Mouse (Mus musculus): ENCODE results near the gene Galt. TPM values are rescaled to one million over a fixed set of nuclear protein-coding genes. Genes with fewer than 3 reads are reported as not detected.

Galt gene
- total and polyA plus RNA-seq, 2 experiments from 2014 or later: 69.8 to 95.0 TPM

DNA sequence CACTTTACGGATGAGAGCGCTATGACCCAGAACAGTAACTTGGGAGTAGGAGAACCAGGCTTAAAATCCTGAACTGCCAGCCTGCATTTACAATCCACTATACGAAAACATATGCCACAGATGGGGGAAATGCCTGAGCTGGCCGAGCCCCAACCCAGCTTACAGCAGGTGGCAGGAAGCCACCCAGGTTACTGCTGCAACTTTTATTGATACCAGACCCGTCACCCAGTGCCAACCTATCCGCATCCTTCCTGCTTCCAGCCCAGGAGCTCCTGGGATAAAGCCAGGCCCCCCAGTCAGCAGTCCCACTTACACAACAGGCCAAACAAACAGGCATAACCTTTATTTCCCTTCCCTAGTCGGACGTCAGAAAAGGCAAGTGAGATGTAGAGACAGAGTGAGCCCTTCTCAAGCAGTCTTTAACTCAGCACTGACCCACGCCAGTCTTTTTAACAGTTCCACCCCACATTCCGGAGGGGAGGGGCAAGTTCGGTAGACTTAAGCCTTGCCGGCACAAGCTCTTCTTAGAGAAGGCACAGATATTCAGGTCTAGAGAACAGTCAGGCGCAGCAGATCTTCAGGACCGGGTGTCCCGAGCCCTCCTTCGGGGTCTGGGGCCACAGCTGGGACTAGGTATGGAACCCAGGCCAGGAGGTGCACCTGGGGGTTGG is 43.2 kb upstream of the Galt start:
- H3K36me3 ChIP-seq (replicated peaks; ENCODE audit: control insufficient read depth, insufficient read depth, low read length): peaks cover 14% of the 10 kb centered on the region; the same call in 1 of the 2 replicates
- no peak for DNase-seq (ENCODE audit: low spot score)
- H3K4me1 ChIP-seq (ENCODE audit: control insufficient read depth, insufficient read depth): peaks cover 18% of the 10 kb centered on the region
- H3K9me3 ChIP-seq (replicated peaks; ENCODE audit: control insufficient read depth, low read length): no peaks in the 10 kb centered on the region
- no peak for ATAC-seq (ENCODE audit: insufficient read depth, low read depth)
- no peak overlapping the region for H3K27ac ChIP-seq (ENCODE audit: low read depth)
- H3K4me2 ChIP-seq (ENCODE audit: low read depth, low read length): peak overlapping the region; percentile 83
- H3K4me3 ChIP-seq (ENCODE audit: low read depth, low read length): peak overlapping the region; percentile 90
- no peak overlapping the region for H3K9ac ChIP-seq (replicated peaks; ENCODE audit: low read depth, low read length)
- no peak for TF ChIP-seq CTCF (IDR thresholded peaks at IDR 0.05; ENCODE audit: low read depth)
- no peak for TF ChIP-seq EP300 (IDR thresholded peaks at IDR 0.05; ENCODE audit: low read depth)
- H3K27me3 ChIP-seq (ENCODE audit: control insufficient read depth, insufficient read depth, low read length): no peaks in the 10 kb centered on the region
- WGBS: 74% methylated on average over 16 of the region's 16 CpGs

DNA sequence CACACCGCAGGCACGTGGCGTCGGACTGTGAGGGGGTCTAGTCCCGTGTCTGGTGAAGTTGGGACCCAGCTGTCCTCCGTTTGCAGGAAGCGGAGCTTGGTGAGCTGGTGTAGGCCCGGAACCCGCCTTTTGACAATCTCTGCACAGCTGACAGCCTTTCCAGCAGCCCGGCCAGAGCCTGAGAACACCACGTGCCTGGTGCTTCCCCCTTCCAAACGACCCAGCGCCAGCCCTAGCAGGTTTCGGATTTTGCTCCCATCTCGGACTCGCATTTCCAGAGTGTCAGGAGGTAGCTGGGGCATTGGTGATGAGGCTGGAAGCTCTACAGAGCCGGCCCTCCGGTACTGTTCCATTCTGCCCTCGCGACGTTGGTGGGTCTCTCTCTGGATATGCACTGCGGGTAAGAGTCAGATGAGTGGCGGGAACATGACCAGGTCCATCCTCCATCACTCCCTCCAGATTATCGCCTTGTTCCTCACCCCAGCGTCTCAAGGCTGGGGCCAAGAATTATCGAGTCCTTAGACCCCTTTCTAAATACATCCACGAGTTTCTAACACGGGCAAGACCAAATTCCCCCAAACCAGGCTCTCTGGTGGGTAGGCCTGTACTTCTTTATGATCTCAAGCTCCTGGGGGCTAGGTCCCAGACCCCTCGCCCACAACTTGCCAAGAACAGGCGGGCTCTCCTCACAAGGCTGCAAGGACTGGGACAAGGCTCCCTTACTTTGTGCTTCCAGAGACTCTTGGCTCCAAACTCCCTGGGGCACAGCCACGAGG is 42.4 kb upstream of the Galt start:
- WGBS: 40% methylated on average over 31 of the region's 31 CpGs
- H3K9me3 ChIP-seq (replicated peaks; ENCODE audit: control insufficient read depth, low read length): no peaks in the 10 kb centered on the region
- peaks cover 21% of the 10 kb centered on the region for H3K36me3 ChIP-seq (replicated peaks; ENCODE audit: control insufficient read depth, insufficient read depth, low read length)
- DNase-seq (ENCODE audit: low spot score) (peak; percentile 16), ATAC-seq (ENCODE audit: insufficient read depth, low read depth) (peak; percentile 2; the same call in 1 of the 2 replicates)
- H3K4me1 ChIP-seq (ENCODE audit: control insufficient read depth, insufficient read depth): peaks cover 18% of the 10 kb centered on the region
- H3K27ac ChIP-seq (ENCODE audit: low read depth): peak overlapping the region; percentile 54
- TF ChIP-seq EP300 (IDR thresholded peaks at IDR 0.05; ENCODE audit: low read depth): no peak
- TF ChIP-seq CTCF (IDR thresholded peaks at IDR 0.05; ENCODE audit: low read depth): no peak
- peak overlapping the region; percentile 92 for H3K9ac ChIP-seq (replicated peaks; ENCODE audit: low read depth, low read length)
- no peaks in the 10 kb centered on the region for H3K27me3 ChIP-seq (ENCODE audit: control insufficient read depth, insufficient read depth, low read length)
- peak overlapping the region; percentile 83 for H3K4me2 ChIP-seq (ENCODE audit: low read depth, low read length)
- H3K4me3 ChIP-seq (ENCODE audit: low read depth, low read length): peak overlapping the region; percentile 90

DNA sequence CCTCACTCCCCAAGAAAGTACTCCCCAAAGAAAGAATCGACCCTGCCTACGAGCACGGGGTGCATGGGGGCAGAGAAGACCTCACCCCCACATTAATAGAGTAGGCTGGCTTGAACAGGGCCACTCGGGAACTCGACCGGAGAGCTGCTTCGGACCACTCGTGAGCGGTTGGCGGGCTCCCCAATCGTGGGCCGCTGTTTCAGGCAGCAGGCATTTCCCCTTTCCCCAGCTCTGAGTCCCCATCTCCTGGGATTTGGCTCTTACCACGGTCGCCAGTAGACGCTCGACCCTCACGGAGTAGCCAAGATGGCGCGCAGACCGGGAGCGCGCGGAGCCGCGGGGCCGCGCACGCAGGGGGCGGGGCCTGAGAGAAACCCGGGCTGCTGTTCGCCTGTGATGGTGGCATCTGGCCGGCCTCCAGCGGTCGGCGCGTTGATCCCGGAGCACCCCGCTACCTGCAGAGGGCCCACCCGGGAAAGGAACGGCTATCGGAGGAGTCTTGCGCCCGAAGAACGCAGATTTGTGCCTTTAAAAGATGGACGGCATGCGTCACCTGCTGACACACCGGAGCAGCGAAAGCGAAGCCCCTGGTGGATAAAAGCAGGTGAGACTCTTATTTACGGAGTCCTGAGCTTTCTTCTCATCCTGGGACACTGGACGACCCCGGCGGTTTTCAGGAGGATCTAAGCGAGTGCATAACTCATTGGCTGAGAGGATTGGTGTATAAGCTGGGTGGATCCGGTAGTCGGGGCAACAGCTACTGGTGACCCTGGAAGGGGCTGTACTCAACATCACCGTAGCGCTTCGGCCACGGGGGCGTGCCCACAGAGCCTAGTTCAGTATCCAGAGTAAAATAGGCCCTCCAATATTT is 41.6 kb upstream of the Galt start, which contains the start of gene Rpp25l:
TSS of gene Rpp25l (minus strand) at position 338 of the 871 bp plus-strand sequence.
- ATAC-seq (ENCODE audit: insufficient read depth, low read depth) (peak; percentile 77), DNase-seq (ENCODE audit: low spot score) (peak; percentile 36)
- Histone ChIP-seq H3K9ac (replicated peaks; ENCODE audit: low read depth, low read length) (peak within 1 kb of the TSS; percentile 92), H3K9me3 (replicated peaks; ENCODE audit: control insufficient read depth, low read length) (no peaks in the 10 kb centered on the region), H3K27ac (ENCODE audit: low read depth) (peak within 1 kb of the TSS; percentile 54), H3K4me2 (ENCODE audit: low read depth, low read length) (peak within 1 kb of the TSS; percentile 83), H3K36me3 (replicated peaks; ENCODE audit: control insufficient read depth, insufficient read depth, low read length) (peaks cover 30% of the 10 kb centered on the region), H3K4me1 (ENCODE audit: control insufficient read depth, insufficient read depth) (peaks cover 18% of the 10 kb centered on the region), H3K4me3 (ENCODE audit: low read depth, low read length) (peak within 1 kb of the TSS; percentile 90), H3K27me3 (ENCODE audit: control insufficient read depth, insufficient read depth, low read length) (no peaks in the 10 kb centered on the region)
- TF ChIP-seq CTCF (IDR thresholded peaks at IDR 0.05; ENCODE audit: low read depth) (0 out of 2 replicates have a peak, but pooled peaks have one; percentile 16), EP300 (IDR thresholded peaks at IDR 0.05; ENCODE audit: low read depth) (no peak)
- WGBS: under 1% methylated on average over 56 of the region's 61 CpGs

DNA sequence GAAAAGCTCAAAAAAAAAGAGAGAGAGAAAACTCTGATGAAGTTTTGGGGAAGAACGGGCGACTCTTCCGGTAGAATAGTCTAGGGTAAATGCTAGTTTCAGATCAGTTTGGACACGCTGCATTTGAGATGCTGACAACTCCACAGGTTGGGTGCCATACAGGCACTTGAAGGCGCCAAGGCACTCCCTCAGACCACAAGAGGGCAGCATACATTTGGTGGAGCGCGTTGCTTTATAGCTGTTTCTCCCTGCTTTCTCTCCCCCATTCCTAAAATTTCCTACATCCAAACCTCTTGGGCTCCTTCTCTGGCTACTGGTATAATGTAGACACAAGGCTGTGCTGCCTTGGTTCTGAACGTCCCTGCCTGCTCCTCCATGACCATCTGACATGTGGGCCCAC is 40.8 kb upstream of the Galt start:
- H3K27ac ChIP-seq (ENCODE audit: low read depth): no peak overlapping the region
- DNase-seq (ENCODE audit: low spot score) (peak; percentile 74), ATAC-seq (ENCODE audit: insufficient read depth, low read depth) (0 out of 2 replicates have a peak, but pooled peaks have one; percentile 16)
- H3K4me3 ChIP-seq (ENCODE audit: low read depth, low read length): peak overlapping the region; percentile 90; the same call in 1 of the 2 replicates
- no peaks in the 10 kb centered on the region for H3K9me3 ChIP-seq (replicated peaks; ENCODE audit: control insufficient read depth, low read length)
- peaks cover 18% of the 10 kb centered on the region for H3K4me1 ChIP-seq (ENCODE audit: control insufficient read depth, insufficient read depth)
- H3K9ac ChIP-seq (replicated peaks; ENCODE audit: low read depth, low read length): no peak overlapping the region
- TF ChIP-seq CTCF (IDR thresholded peaks at IDR 0.05; ENCODE audit: low read depth): peak; percentile 79
- TF ChIP-seq EP300 (IDR thresholded peaks at IDR 0.05; ENCODE audit: low read depth): no peak
- WGBS: 15% methylated on average over 8 of the region's 8 CpGs
- peak overlapping the region; percentile 83 for H3K4me2 ChIP-seq (ENCODE audit: low read depth, low read length)
- H3K27me3 ChIP-seq (ENCODE audit: control insufficient read depth, insufficient read depth, low read length): no peaks in the 10 kb centered on the region
- peaks cover 38% of the 10 kb centered on the region for H3K36me3 ChIP-seq (replicated peaks; ENCODE audit: control insufficient read depth, insufficient read depth, low read length)

DNA sequence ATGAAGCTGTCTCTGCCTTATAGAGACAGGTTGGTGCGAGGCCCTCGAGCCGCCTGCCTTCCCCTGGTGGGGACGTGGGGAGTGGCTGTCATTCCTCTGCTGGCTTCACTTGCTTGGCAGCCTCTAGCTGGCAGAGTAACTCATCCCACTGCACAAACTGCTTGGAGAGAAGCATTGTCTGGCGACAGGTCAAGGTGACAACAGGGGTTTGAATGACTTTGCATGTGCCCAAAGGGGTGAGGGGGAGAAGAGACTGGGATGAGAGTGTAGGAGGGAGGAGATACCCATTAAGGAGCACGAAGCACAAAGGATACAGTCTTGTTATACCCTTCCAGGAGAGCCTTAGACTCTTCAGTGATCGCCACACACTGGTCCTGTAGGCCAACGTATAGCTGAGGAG is 39.9 kb upstream of the Galt start:
- 62% methylated on average over 8 of the region's 8 CpGs for WGBS
- DNase-seq (ENCODE audit: low spot score): no peak
- no peak for ATAC-seq (ENCODE audit: insufficient read depth, low read depth)
- Histone ChIP-seq H3K27ac (ENCODE audit: low read depth) (no peak overlapping the region), H3K4me3 (ENCODE audit: low read depth, low read length) (no peak overlapping the region), H3K9me3 (replicated peaks; ENCODE audit: control insufficient read depth, low read length) (no peaks in the 10 kb centered on the region), H3K36me3 (replicated peaks; ENCODE audit: control insufficient read depth, insufficient read depth, low read length) (peaks cover 44% of the 10 kb centered on the region), H3K4me1 (ENCODE audit: control insufficient read depth, insufficient read depth) (peaks cover 18% of the 10 kb centered on the region), H3K27me3 (ENCODE audit: control insufficient read depth, insufficient read depth, low read length) (no peaks in the 10 kb centered on the region), H3K4me2 (ENCODE audit: low read depth, low read length) (no peak overlapping the region), H3K9ac (replicated peaks; ENCODE audit: low read depth, low read length) (no peak overlapping the region)
- no peak for TF ChIP-seq EP300 (IDR thresholded peaks at IDR 0.05; ENCODE audit: low read depth)
- no peak for TF ChIP-seq CTCF (IDR thresholded peaks at IDR 0.05; ENCODE audit: low read depth)
